8 mouse cellular contexts compared by ENCODE assay signal in the genomic region with DNA sequence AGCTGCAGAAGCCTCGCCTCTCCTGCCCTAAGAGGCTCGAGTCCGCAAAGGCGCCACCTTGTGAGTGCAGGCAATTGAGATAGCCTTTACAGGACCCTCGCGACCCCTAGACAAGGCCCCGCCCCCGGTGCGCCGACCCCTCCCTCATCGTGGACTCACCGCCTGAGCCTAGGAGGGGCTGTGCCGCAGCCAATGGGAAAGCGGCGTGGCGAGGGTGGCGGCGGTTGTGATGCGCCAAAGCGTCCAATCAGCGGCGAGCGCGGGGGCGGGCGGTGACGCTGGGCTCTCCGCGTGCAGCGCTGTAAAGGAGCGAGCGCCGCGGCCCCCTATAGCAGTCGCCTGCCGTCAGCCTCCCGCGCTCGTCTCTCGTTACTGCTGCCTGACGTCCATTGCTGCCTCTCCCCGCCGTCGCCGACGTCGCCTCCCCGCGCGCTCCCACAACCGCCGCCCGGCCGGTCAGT. TPM values are rescaled to one million over a fixed set of nuclear protein-coding genes. Genes with fewer than 3 reads are reported as not detected.
DNase-seq lines count a peak whose midpoint lies in the region; ATAC-seq and TF ChIP-seq lines count a peak whose summit lies in the region.

A gene (plus strand): TSS at position 272 of the 461 bp plus-strand sequence.

- TF ChIP-seq POLR2A in MEL (IDR thresholded peaks at IDR 0.05; ENCODE audit: control insufficient read depth in 1 of 2, insufficient read depth in 1 of 2, low read depth in 1 of 2, low read length in 2 of 2, poor library complexity in 1 of 2) = peak; percentile 90 to 95
- TF ChIP-seq POLR2A in cerebellum, adult 2 months (IDR thresholded peaks at IDR 0.05; ENCODE audit: borderline replicate concordance, insufficient read depth, low read length) = peak; percentile 99

- H3K9me3 ChIP-seq in MEL (replicated peaks; ENCODE audit: insufficient read depth, low read length) = no peaks in the 10 kb centered on the region
- H3K9me3 ChIP-seq in lung, embryonic 16.5 days (ENCODE audit: control insufficient read depth, low read length) = no peaks in the 10 kb centered on the region

- peaks cover 0 to 4% of the 10 kb centered on the region in 2 experiments; a peak in 1 of 4 replicates for H3K4me1 ChIP-seq in MEL (ENCODE audit: control insufficient read depth in 1 of 2, insufficient read depth in 2 of 2, low read length in 2 of 2)
- peaks cover 25% of the 10 kb centered on the region for H3K4me1 ChIP-seq in cerebellum, adult 2 months (ENCODE audit: control insufficient read depth, insufficient read depth, low read length)
- H3K4me1 ChIP-seq in lung, embryonic 16.5 days (replicated peaks; ENCODE audit: control insufficient read depth, insufficient read depth, low read length) = peaks cover 31% of the 10 kb centered on the region

- no peak for TF ChIP-seq RAD21 in MEL (IDR thresholded peaks at IDR 0.05; ENCODE audit: low read depth, low read length)

- H3K79me2 ChIP-seq in MEL (ENCODE audit: control insufficient read depth, insufficient read depth, low read length, poor library complexity) = peaks cover 14% of the 10 kb centered on the region

- peak within 1 kb of the TSS; percentile 81 for H3K4me2 ChIP-seq in lung, embryonic 16.5 days (ENCODE audit: low read depth, low read length)

- H3K9ac ChIP-seq in MEL (ENCODE audit: control insufficient read depth, low read depth, low read length, poor library complexity, severe bottlenecking) = peak within 1 kb of the TSS; percentile 95
- peak within 1 kb of the TSS; percentile 92 for H3K9ac ChIP-seq in lung, embryonic 16.5 days (ENCODE audit: low read length)

- H3K27me3 ChIP-seq in MEL (ENCODE audit: control insufficient read depth in 1 of 2, insufficient read depth in 2 of 2, low read length in 2 of 2) = no peaks in the 10 kb centered on the region
- no peaks in the 10 kb centered on the region for H3K27me3 ChIP-seq in cerebellum, adult 2 months (ENCODE audit: control insufficient read depth, insufficient read depth, low read length)
- no peaks in the 10 kb centered on the region for H3K27me3 ChIP-seq in lung, embryonic 16.5 days (ENCODE audit: control insufficient read depth, insufficient read depth, low read depth, low read length)

- no peak for TF ChIP-seq EP300 in MEL (IDR thresholded peaks at IDR 0.05; ENCODE audit: low read depth in 1 of 2, low read length in 2 of 2)

- H3K4me3 ChIP-seq in MEL (ENCODE audit: control insufficient read depth in 1 of 2, insufficient read depth in 1 of 2, low read depth in 2 of 2, low read length in 2 of 2) = peak within 1 kb of the TSS; percentile 90 to 97
- peak within 1 kb of the TSS; percentile 95 for H3K4me3 ChIP-seq in cerebellum, adult 2 months (replicated peaks; ENCODE audit: insufficient read depth, low read depth, low read length)
- peak within 1 kb of the TSS; percentile 88 for H3K4me3 ChIP-seq in lung, embryonic 16.5 days (ENCODE audit: low read length)

- DNase-seq in MEL (ENCODE audit: low read depth, low spot score) = peak; percentile 97
- DNase-seq in cerebellum, adult 2 months = peak; percentile 98 to 99
- DNase-seq in forelimb bud, embryonic 11.5 days (ENCODE audit: low read depth, low spot score) = peak; percentile 95
- peak; percentile 90 for DNase-seq in layer of hippocampus, adult 9-10 months (ENCODE audit: low spot score)
- peak; percentile 96 for DNase-seq in ovary, postnatal 10 days (ENCODE audit: low spot score)
- DNase-seq in thymus, postnatal 10 days (ENCODE audit: low spot score in 2 of 2) = peak; percentile 97 to 98

- TF ChIP-seq CTCF in MEL (IDR thresholded peaks at IDR 0.05 in 2 of 3, conservative IDR thresholded peaks at IDR 0.05 in 1 of 3; ENCODE audit: control insufficient read depth in 1 of 3, insufficient read depth in 1 of 3, low read depth in 2 of 3, low read length in 3 of 3, poor library complexity in 1 of 3, severe bottlenecking in 1 of 3) = no peak
- TF ChIP-seq CTCF in cerebellum, adult 2 months (IDR thresholded peaks at IDR 0.05; ENCODE audit: borderline replicate concordance, insufficient read depth, low read depth, low read length) = no peak

- ATAC-seq in hematopoietic stem cell, adult 5-6 weeks (replicated peaks in 1 of 2; ENCODE audit: insufficient read depth in 1 of 2, low FRiP score in 2 of 2, low TSS enrichment in 1 of 2, low read depth in 1 of 2, poor library complexity in 2 of 2, severe bottlenecking in 2 of 2) = peak; percentile 85 to 95
- peak; percentile 98 for ATAC-seq in lung, embryonic 16.5 days (ENCODE audit: low read depth)

- WGBS in cerebellum, adult 2 months = under 1% methylated on average over 54 of the region's 54 CpGs
- WGBS in lung, embryonic 16.5 days = under 1% methylated on average over 44 of the region's 54 CpGs

- H3K27ac ChIP-seq in MEL (ENCODE audit: control insufficient read depth, low read depth, low read length) = peak within 1 kb of the TSS; percentile 78
- H3K27ac ChIP-seq in cerebellum, adult 2 months (ENCODE audit: insufficient read depth, low read length) = peak within 1 kb of the TSS; percentile 95
- peak within 1 kb of the TSS; percentile 98 for H3K27ac ChIP-seq in lung, embryonic 16.5 days (ENCODE audit: low read length)

- H3K36me3 ChIP-seq in MEL (ENCODE audit: control insufficient read depth in 1 of 2, insufficient read depth in 2 of 2, low read length in 2 of 2) = peaks cover 0 to 11% of the 10 kb centered on the region in 2 experiments; a peak in 2 of 4 replicates
- no peaks in the 10 kb centered on the region for H3K36me3 ChIP-seq in lung, embryonic 16.5 days (ENCODE audit: control insufficient read depth, insufficient read depth, low read length)

TF ChIP-seq in MEL, 35 proteins besides CTCF, POLR2A, EP300 and RAD21:
- no peak for TF ChIP-seq TAL1 (IDR thresholded peaks at IDR 0.05; ENCODE audit: low read length)
- TF ChIP-seq CHD2 (IDR thresholded peaks at IDR 0.05; ENCODE audit: low read length) = no peak
- TF ChIP-seq ELF1 (IDR thresholded peaks at IDR 0.05; ENCODE audit: low read depth, low read length) = no peak
- peak; percentile 74 for TF ChIP-seq HCFC1 (IDR thresholded peaks at IDR 0.05; ENCODE audit: low read depth, low read length)
- TF ChIP-seq CHD1 (IDR thresholded peaks at IDR 0.05; ENCODE audit: low read depth, low read length) = no peak
- TF ChIP-seq GABPA (IDR thresholded peaks at IDR 0.05; ENCODE audit: low read depth, low read length) = no peak
- TF ChIP-seq NRF1 (IDR thresholded peaks at IDR 0.05; ENCODE audit: insufficient read depth, low read depth, low read length, poor library complexity, severe bottlenecking) = no peak
- TF ChIP-seq GATA1 (IDR thresholded peaks at IDR 0.05; ENCODE audit: low read depth, low read length) = no peak
- TF ChIP-seq ZC3H11A (IDR thresholded peaks at IDR 0.05; ENCODE audit: low read depth, low read length) = no peak
- no peak for TF ChIP-seq ZNF384 (IDR thresholded peaks at IDR 0.05; ENCODE audit: low read depth, low read length)
- no peak for TF ChIP-seq BHLHE40 (IDR thresholded peaks at IDR 0.05; ENCODE audit: borderline replicate concordance, low read depth, low read length)
- no peak for TF ChIP-seq MAFK (IDR thresholded peaks at IDR 0.05; ENCODE audit: borderline replicate concordance, low read depth, low read length)
- TF ChIP-seq RCOR1 (IDR thresholded peaks at IDR 0.05; ENCODE audit: low read depth, low read length) = no peak
- peak; percentile 84 for TF ChIP-seq MXI1 (IDR thresholded peaks at IDR 0.05; ENCODE audit: low read depth, low read length)
- TF ChIP-seq SMC3 (IDR thresholded peaks at IDR 0.05; ENCODE audit: low read depth, low read length) = no peak
- no peak for TF ChIP-seq ETS1 (IDR thresholded peaks at IDR 0.05; ENCODE audit: low read depth, low read length)
- no peak for TF ChIP-seq POLR2AphosphoS5 (IDR thresholded peaks at IDR 0.05; ENCODE audit: borderline replicate concordance, low read depth, low read length)
- TF ChIP-seq UBTF (IDR thresholded peaks at IDR 0.05; ENCODE audit: borderline replicate concordance, insufficient read depth, low read depth, low read length) = peak; percentile 85; the same call in 1 of the 2 replicates
- TF ChIP-seq ZKSCAN1 (IDR thresholded peaks at IDR 0.05; ENCODE audit: low read depth, low read length) = no peak
- TF ChIP-seq TCF12 (IDR thresholded peaks at IDR 0.05; ENCODE audit: low read depth, low read length) = peak; percentile 73
- TF ChIP-seq MAX (IDR thresholded peaks at IDR 0.05; ENCODE audit: low read length) = peak; percentile 93
- no peak for TF ChIP-seq E2F4 (IDR thresholded peaks at IDR 0.05; ENCODE audit: borderline replicate concordance, low read depth, low read length)
- no peak; the same call in 1 of the 2 replicates for TF ChIP-seq SIN3A (IDR thresholded peaks at IDR 0.05; ENCODE audit: low read length)
- TF ChIP-seq USF1 (IDR thresholded peaks at IDR 0.05; ENCODE audit: low read depth, low read length) = 0 out of 2 replicates have a peak, but pooled peaks have one; percentile 36
- no peak for TF ChIP-seq MYB (IDR thresholded peaks at IDR 0.05; ENCODE audit: low read depth, low read length)
- no peak for TF ChIP-seq MEF2A (IDR thresholded peaks at IDR 0.05; ENCODE audit: extremely low read depth, insufficient replicate concordance, low read depth, low read length, poor library complexity, severe bottlenecking)
- TF ChIP-seq POLR2AphosphoS2 (IDR thresholded peaks at IDR 0.05; ENCODE audit: low read length) = peak; percentile 87
- no peak for TF ChIP-seq MYC (IDR thresholded peaks at IDR 0.05; ENCODE audit: low read depth, low read length)
- peak; percentile 62; the same call in 1 of the 2 replicates for TF ChIP-seq TBP (IDR thresholded peaks at IDR 0.05; ENCODE audit: low read depth, low read length)
- TF ChIP-seq NELFE (IDR thresholded peaks at IDR 0.05; ENCODE audit: low read depth, low read length) = peak; percentile 91
- TF ChIP-seq MAZ (IDR thresholded peaks at IDR 0.05; ENCODE audit: low read depth, low read length) = peak; percentile 87
- peak; percentile 97 for TF ChIP-seq ZMIZ1 (IDR thresholded peaks at IDR 0.05; ENCODE audit: low read depth, low read length)
- no peak for TF ChIP-seq USF2 (IDR thresholded peaks at IDR 0.05; ENCODE audit: borderline replicate concordance in 1 of 2, insufficient read depth in 1 of 2, low read depth in 1 of 2, low read length in 2 of 2)

RNA-seq across cellular contexts. Expression of the gene that starts here (rescaled TPM):
- 11.1 and 12.5 TPM in 2 replicates for total RNA-seq in MEL (2012; rRNA removed)
- 10 to 100 TPM in 1 of 2 experiments, not detected in 1; 21.0 TPM for polyA plus RNA-seq in MEL (2012; ENCODE audit: insufficient read depth in 1 of 2, insufficient read length in 2 of 2, low read depth in 1 of 2, low replicate concordance in 2 of 2, missing spikeins in 1 of 2)
- polyA plus RNA-seq in cerebellum, adult 2 months (2012; rRNA removed) = 118 and 132 TPM in 2 replicates
- total RNA-seq in hematopoietic stem cell, adult 5-6 weeks (2017) = 54.7 and 61.2 TPM in 2 replicates
- 56.8 and 60.0 TPM in 2 replicates for polyA plus RNA-seq in lung, embryonic 16.5 days (2015; fragmentation: Nextera tagmentation; extraction: Ambion mirVana)

Comparison
In these comparisons a context has a peak if more than half of its experiments do, and no peak if none do; other contexts are left out.
1. Peak in every context shown above with its lines: DNase-seq, ATAC-seq, H3K4me3 ChIP-seq and H3K27ac ChIP-seq.